Mouse (Mus musculus): ENCODE data around the gene Stk39.

The Stk39 gene

DNA sequence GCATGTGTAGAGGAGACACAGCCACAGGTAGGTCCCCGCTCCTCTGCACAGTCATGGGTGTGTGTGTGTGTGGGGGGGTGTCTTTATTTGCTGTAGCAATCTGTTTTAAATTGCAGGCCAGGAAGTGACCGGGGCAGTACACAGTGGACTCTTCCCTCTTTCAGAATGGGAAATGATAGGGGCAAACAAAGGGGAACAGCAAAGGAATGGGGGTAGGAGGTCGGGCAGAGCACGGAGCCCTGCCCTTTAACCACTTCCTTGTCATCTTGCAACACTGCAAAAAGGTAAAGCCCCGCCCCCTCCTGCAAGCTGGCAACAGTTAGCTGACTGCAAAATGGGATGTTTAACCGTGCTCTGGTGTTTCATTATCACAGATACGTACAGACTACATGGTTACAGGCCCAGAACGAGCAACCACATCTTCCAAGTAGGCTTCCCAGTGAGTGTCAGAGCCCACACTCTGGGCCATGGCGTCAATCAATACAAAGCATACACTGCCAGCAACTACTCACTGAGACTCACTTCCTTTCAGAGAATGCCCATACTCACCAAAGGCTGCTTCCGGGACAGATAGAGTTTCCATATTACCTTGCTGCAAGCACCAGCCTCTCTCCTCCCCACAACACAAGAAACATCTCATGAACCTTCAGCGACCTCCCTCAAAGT, 89.5 kb downstream of the Stk39 start:
- no peak for DNase-seq (ENCODE audit: low read depth, low spot score)

- DNase-seq (ENCODE audit: low read depth, low spot score): no peak
Measured at GRCm38 (mm10) chr2:68381881-68382280, 90.2 kb downstream of the Stk39 start.

GRCm38 (mm10) chr2:68381205-68381604, 90.9 kb downstream of the Stk39 start:
- DNase-seq (ENCODE audit: low read depth, low spot score): no peak

DNA sequence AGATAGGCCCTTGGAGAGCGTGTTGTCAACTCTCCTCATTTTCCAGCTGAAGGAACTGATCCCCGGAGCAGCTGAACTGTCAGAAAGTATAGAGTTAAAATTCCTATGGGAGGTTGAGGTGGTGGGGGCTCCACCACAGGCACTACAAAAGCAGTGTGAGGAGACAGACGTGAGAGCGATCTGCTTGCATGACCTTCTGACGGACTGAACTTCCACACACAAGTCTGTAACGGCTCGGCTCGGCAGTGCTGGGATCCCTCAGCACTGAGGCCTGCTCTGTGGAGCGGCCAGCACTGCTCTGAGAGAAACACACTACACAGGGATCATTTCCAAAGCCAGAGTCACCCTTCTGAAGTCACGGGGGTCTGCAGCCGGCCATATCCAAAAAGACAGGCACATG, 92.4 kb downstream of the Stk39 start:
- DNase-seq (ENCODE audit: low read depth, low spot score): no peak

- DNase-seq (ENCODE audit: low read depth, low spot score): no peak
Measured at GRCm38 (mm10) chr2:68378319-68378718, 93.7 kb downstream of the Stk39 start.

GRCm38 (mm10) chr2:68377251-68377681, 94.8 kb downstream of the Stk39 start:
- no peak for DNase-seq (ENCODE audit: low read depth, low spot score)

DNA sequence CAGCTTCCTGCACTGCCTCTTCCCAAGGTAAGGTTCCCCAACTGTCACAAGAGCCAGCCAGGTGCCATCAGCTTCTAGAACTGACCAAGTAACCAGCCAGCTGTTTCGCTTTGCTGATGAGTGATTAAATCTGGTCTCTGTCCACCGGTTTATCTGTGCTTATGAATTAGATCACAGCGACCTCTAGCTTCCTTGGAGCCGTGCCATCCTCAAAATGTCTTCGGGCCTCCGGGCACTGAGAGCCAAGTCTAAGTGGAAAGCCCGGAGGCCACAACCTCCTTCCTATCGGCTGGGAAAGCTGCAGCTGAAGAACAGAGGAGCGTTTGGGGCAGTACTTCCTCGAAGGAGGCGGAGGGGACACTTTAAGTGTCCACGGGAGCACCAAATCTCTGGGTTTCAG, 95.4 kb downstream of the Stk39 start:
- no peak for DNase-seq (ENCODE audit: low read depth, low spot score)

DNA sequence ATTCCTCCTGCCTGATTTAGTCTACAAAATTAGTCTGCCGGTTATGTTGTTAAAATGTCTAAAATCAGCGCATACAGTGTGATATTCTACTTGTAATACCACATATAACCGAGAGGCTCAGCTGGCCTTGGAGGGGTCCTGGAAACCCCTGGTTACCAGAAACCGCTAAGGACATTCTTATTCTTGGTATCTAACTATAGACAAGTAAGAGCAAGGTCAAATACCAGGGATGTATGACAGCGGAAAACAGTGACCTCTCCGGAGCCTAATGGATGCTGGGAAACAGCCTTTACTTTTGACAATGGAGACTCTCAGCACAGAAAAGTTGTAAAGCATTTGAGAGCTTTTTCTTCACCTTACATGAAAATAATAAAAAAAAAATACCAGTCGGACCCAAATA, 97.9 kb downstream of the Stk39 start:
- no peak for DNase-seq (ENCODE audit: low read depth, low spot score)

- DNase-seq (ENCODE audit: low read depth, low spot score): no peak
Measured at GRCm38 (mm10) chr2:68371912-68372311, 100.2 kb downstream of the Stk39 start.

DNA sequence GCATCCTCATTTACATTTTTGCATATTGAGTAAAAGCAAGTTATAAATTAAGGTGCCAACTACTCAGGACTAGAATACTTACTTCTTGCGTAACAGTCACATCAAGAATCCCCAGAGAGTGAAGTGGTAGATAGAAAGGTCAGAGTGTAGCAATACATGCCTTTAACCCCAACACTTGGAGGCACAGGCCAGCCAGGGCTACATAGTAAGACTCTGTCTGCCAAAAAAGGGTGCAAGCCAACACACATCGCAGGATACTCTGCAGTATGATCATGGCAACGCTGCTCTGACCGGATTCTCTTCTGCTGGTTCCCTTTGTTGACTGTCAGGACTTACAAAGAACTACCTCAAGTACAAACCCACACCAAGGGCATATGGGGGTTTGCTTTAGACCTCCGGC, 101.7 kb downstream of the Stk39 start:
- DNase-seq (ENCODE audit: low read depth, low spot score): no peak

DNA sequence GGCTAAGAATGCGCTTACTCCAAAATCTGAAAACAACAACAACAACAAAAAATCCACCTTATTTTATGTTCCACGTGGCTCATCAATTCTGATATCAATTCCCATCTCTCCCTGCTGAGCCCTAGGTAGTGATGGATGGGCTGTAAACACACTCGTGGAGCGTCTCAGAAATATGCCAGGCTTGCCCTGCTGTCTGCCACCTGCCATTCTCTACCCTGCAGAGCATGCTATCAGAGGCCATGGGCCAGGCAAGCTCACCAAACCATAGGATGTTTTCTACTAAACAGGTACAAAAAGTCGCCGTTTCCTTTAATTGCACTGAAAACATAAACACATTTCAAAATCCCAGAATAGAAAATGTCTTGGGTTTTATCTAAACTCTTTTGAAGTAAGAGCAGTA, 103.0 kb downstream of the Stk39 start:
- no peak for DNase-seq (ENCODE audit: low read depth, low spot score)

DNA sequence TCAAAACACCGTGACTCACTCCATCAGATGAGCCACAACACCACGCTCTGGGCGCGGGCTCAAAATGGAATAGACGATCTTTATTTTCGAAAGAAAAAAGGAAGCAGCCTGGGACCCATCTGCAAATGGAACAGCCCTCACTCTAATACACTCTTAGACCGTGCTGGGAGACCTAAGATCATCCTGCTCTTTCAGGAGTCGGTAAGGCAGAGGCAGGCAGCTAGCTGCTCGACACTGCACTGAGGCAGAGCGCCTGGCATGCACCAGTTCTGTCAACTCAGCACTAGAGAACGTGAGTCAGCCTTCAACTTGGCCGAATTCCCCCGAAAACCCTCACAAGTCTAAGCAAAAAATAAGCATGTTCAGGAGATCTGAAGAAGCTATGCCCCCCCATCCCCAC, 104.1 kb downstream of the Stk39 start:
- DNase-seq (ENCODE audit: low read depth, low spot score): no peak

DNA sequence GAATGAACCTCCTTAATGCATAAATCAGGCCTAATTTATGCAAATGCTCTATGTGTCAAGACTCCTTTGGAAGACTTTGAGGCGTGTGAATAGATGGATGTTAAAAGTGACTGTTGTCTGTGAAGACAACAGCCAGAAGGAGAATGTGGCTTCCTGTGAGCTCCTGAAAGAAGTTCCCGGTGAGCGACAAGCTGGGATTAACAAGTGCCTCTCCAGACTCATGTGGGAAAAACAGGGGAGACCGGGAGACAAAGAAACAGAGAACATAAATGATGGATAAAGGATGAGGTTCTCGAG, 105.2 kb downstream of the Stk39 start:
- DNase-seq (ENCODE audit: low read depth, low spot score): no peak

- DNase-seq (ENCODE audit: low read depth, low spot score): no peak
Measured at GRCm38 (mm10) chr2:68366091-68366896, 105.8 kb downstream of the Stk39 start.

DNA sequence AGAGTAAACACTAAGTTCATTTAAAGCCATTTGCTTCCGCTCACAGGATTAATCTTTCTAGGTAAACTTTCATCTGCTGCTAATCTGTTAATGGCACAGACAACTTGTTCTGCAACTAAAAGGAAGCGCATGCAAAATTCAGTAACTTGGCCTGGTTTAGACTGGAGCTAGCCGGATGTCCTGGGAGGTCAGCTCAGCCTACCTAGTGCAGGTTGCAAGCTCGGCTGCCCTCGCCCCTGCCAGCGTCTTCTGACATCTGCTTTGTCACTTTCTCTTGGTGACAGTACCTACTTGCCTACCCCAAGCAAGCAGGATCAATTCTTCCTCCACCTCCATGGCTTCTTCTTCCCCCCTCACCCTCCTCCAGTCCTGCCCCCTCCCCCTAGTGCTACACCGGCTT, 106.6 kb downstream of the Stk39 start:
- no peak for DNase-seq (ENCODE audit: low read depth, low spot score)

- no peak for DNase-seq (ENCODE audit: low read depth, low spot score)
Measured at GRCm38 (mm10) chr2:68364181-68364900, 107.7 kb downstream of the Stk39 start.

- DNase-seq (ENCODE audit: low read depth, low spot score): no peak
Measured at GRCm38 (mm10) chr2:68363159-68363558, 108.9 kb downstream of the Stk39 start.

- DNase-seq (ENCODE audit: low read depth, low spot score): no peak
Measured at GRCm38 (mm10) chr2:68361701-68362100, 110.4 kb downstream of the Stk39 start.

DNA sequence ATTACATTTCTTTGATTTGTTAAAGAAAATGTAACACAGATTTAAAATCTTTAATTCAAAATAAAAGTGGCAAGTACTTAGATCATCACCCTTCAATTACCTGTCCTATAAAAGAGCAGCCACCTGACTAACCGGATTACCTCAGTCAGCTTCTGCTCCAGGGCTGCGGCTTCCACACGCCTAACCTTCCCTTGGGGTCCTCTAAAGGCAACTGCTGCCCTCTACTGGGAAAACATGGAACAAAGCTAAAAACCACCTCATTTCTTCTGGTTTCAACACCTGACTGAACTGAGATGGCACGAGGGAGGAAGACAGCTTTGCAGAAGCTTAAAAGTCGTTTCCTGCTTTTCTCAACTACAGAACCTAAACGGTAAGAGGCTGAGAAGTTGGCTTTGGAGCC, 121.4 kb downstream of the Stk39 start:
- peak; percentile 48 for DNase-seq (ENCODE audit: low read depth, low spot score)

GRCm38 (mm10) chr2:68349593-68350383, 122.3 kb downstream of the Stk39 start:
- peak; percentile 39 for DNase-seq (ENCODE audit: low read depth, low spot score)

- no peak for DNase-seq (ENCODE audit: low read depth, low spot score)
Measured at GRCm38 (mm10) chr2:68348966-68349365, 123.1 kb downstream of the Stk39 start.
